Mouse (Mus musculus): ENCODE data around the gene Brca2.

Gene Brca2

GRCm38 (mm10) chr5:150598202-150599119 lies 76.0 kb downstream of the Brca2 start:
- DNase-seq (ENCODE audit: low spot score): no peak

DNA sequence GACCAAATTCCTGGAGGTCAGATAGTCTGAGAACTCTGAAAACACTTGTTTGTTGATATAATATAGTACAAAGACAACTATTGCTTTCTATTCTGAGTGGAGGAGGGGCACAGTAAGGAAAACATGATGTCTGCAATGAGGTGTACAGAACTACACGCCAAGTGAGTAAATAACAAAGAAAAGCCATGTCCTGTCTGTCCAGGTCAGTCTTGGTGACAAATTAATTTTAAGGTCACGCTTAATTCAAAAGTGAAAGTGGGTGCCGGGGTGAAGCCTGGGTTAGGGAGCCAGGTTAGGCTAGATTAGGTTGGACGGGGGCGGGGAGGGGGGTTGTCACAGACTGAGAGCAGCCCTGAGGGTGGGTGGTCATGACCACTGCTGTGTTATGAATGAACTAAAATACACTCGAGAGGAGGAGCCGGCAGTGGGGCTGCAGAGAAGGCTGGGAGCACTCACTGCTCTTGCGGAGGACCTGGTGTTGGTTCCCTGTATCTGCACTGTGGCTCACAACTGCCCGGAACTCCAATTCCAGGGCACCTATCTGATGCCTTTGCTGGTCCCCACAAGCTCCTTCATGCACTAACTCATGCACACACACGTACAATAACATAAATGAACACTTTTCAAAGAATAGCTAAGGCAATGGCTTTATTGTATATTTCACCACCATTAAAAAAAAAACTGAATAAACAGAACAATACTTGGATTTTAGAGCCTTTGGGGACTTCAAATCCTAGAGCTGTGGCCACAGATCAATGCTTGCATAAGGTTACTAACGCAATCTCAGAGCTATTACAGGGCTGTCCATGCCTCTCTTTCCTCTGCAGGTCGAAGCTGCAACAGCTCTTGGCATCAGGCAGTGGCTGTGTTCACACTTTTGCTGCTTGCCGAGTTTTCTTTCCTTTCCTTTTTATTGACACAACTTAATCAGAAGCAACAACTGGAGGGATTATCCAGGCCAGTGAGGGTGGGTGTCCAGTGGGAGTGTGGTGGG lies 77.2 kb downstream of the Brca2 start:
- DNase-seq (ENCODE audit: low spot score): no peak

DNA sequence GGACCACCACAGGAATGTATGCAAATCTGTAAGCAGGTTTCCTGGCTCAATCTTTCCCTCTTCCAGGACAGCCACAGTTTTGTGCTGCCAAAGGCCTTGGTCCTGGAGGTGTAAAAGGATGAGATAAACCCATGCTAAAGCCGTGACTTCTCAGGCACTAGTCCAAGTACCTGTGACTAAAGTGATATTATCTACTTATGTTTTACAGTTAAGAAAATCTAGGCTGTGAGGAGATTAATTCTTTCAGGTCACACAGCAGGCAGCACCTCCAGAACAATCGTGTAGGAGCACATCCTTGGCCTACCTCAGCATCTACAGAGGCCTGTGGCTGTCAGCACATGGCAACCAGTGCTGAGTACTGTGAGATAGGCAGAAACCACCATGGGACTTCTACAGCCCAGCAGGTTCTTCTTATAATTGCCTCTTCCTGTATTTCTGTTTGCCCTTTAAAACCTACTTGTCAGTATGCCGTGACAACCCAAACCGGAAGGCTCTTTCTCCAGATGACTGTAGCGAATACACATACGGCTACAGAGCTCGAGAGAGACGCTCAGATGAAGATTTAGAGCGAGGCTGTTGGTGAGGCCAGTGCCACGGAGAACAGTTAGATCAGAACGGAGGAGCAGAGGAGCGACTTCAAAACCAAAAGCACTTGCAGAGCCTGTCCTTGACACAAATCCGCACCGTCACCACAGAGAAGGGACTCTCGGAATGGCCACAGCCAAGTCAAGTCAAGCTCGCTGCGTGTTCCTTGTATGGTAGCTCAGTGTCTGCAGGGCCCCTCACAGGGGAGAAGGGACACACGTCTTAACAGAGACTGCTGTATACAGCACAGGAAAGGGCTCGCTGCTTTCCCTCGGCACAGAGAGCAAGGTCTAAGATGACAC lies 78.4 kb downstream of the Brca2 start:
- no peak for DNase-seq (ENCODE audit: low spot score)

DNA sequence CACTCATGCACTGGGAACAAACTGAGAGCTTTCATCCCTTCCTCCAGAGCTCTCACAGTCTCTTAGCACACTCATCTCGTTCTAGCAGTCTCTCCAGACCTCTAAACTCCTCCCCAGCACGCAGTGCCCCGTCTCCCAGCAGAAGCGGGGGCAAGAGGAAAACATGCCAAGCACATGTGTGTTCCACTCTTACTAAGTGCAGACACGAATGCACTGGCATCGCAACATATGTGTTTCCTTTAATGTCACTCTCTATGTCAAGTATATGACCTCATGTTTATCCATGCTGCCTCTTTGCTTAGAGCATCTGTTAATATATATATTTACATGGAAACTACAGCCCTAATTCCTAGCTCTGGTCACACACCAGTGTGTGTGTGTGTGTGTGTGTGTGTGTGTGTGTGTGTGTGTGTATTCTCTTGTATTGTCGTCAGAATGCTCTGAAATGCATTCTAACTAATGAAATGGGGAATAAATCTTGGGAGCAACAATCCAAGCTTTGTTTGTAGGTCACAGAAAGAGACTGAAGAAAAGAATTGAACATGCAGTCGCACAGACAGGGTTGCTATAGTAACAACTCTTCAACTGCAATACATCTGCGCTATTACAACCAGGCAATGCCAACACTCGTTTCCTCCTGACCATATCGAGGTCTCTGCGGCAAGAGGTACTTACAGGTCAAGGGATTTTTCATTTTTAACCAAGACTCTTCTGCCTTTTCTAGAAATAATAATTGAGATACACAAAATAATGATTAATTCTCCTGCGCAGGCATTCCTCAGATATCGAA lies 79.2 kb downstream of the Brca2 start:
- DNase-seq (ENCODE audit: low spot score): no peak

DNA sequence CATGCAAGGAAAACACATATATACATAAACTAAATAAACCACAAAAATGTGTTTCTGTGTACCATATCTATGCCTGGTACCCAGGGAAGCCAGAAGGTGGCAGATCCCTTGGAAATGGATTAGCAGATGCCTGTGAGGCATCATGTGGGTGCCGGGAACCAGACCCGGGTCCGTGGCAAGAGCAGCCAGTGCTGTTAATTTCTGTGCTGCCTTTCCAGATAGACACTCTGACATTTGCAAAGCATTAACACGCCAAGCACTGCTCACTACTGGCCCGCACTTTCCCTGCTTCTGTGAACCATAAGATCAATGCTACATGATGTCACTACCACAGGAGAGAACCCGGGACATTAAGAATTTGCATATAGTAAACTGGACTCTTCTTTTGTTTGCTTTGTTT lies 83.7 kb downstream of the Brca2 start:
- DNase-seq (ENCODE audit: low spot score): no peak

DNA sequence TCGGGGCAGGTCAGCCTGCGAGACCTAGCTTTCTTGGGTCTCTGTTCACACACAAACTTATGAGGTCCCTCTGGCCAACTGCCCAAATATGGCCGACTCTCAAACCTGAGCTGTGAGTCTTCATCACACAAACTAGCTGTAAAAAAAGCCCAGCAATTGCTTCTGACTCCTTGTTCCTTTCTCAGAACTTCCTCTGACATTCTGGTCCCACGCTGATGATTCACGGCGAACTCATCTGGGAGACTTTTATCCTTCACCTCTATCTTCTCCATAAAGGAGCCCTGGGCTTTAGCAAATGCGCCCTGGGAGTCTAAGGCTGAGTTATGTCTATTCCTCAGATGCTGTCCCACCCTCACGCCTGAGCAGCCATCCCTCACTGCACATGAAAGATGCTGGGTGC lies 85.2 kb downstream of the Brca2 start:
- no peak for DNase-seq (ENCODE audit: low spot score)

- no peak for DNase-seq (ENCODE audit: low spot score)
These were observed 88.7 kb downstream of the Brca2 start for GRCm38 (mm10) chr5:150611136-150611535.

DNA sequence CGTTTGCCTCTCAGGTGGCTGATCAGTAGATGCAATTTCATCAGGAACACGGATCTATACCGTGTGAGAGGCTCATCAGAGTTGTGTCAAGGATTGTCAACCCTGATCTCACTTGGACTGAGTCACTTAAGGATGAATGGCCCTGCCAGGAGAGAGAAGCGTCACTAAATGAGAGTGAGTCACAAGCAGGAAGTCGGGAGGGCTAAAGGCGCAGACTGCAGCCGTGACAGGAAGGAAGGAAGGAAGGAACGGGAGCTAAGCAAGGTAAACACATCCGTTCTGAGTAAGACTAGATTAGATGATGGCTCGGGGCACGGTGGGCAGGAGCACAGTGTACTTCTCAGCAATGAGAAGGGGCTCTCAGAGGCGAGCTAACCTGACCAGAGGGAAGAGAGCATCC lies 89.3 kb downstream of the Brca2 start:
- DNase-seq (ENCODE audit: low spot score): no peak

DNA sequence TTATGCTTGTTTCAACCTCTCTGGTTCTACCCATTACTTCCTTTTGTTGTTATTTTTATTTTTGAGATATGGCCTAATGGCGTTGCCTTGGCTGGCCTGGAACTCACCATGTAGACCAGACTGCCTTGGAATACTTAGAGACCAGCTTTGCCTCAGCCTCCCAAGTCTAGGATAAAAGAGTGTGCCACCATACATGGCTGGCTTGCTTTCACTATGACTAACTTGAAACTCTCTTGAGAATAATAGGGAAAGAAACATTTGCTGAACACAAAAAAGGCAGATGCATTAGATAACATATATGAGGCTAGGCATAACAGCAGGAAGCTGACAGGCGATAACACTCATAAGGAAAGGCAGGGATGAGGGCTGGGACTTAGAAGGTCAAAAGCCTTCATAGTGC lies 91.6 kb downstream of the Brca2 start:
- no peak for DNase-seq (ENCODE audit: low spot score)

DNA sequence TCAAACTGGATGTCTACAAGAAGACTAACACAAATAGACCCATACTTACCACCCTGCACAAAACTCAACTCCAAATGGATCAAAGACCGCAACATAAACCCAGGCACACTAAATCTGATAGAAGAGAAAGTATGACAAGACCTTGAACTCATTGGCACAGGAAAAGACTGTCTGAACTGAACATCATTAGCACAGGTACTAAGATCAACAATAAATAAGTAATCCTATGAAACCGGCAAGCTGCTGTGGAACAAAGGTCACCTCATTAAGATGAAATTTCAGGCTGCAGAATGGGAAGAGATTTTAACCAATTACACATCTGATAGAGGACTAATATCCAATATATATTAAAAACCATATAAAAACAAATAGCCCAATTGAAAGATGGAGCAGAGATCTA lies 93.8 kb downstream of the Brca2 start:
- no peak for DNase-seq (ENCODE audit: low spot score)

DNA sequence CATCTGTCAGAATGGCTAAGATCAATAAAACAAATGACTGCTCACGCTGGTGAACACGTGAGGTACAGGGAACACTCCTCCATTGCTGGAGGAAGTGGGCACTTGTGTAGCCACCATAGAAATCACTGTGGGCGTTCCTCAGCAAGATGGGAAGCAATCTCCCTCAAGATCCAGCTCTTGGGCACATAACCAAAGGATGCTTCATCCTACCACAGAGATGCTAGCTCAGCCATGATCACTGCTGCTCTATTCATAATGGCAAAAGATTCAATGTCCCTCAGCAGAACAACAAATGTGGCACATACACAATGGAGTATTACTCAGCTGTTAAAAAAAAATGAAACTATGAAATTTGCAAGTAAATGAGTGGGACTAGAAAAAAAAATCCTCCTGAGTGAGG lies 94.3 kb downstream of the Brca2 start:
- no peak for DNase-seq (ENCODE audit: low spot score)

DNA sequence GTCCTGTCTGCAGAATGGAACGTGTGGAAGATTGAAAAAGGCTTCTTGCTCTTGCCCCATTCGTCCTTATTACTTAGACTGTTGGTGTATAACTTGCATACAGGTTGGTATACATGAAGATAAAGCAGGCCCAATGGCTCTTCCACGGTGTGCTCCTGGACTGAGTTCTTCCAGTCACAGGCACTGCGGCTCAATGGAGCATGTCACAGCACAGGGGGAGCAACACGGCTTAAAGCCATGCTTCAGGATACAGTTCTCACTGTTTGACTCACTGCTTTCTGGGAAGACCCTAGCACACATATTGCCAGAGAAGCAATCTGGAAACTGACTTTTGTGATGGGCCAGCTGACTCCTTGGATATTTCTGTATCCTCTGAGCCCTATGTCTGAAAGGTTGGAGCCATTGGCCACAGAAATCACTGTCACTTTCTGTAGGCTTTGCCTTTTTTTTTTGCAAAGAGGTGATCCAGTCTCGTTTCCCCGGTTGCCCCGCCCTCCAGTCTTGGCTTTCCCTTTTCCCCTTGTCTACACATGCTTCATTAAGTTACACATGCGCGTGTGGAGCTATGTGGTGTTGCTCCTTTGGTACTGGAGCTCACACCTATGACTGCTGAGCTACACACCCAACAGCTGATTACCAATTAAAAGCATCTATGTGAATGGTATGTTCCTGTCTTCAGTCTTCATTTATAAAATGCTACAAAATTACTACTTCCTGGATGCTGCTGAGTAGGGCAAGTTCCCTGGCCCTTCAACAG lies 96.3 kb downstream of the Brca2 start:
- no peak for DNase-seq (ENCODE audit: low spot score)

Data from testis, postnatal 10 days (tissue).